Mouse (Mus musculus): ENCODE results near the gene Klhl6.
"Not testable (repeated sequence)": the region's sequence is repeated elsewhere in the genome, so short reads cannot be mapped to it uniquely, and the experiment has no call there.

GRCm38 (mm10) chr16:20000286-20000685 lies 17.4 kb upstream of the Klhl6 start:
- not testable (repeated sequence) for TF ChIP-seq USF1 (IDR thresholded peaks at IDR 0.05; ENCODE audit: low read depth, low read length); CHD2 (IDR thresholded peaks at IDR 0.05; ENCODE audit: low read length); MAFK (IDR thresholded peaks at IDR 0.05; ENCODE audit: insufficient replicate concordance, low read length); ZC3H11A (IDR thresholded peaks at IDR 0.05; ENCODE audit: low read depth, low read length); POLR2A (IDR thresholded peaks at IDR 0.05; ENCODE audit: low read depth, low read length); MYC (IDR thresholded peaks at IDR 0.05; ENCODE audit: low read depth, low read length); TCF12 (IDR thresholded peaks at IDR 0.05; ENCODE audit: low read depth, low read length); EP300 (IDR thresholded peaks at IDR 0.05; ENCODE audit: low read length); TBP (conservative IDR thresholded peaks at IDR 0.05; ENCODE audit: low read depth, low read length); CTCF (conservative IDR thresholded peaks at IDR 0.05 in 1 of 2, IDR thresholded peaks at IDR 0.05 in 1 of 2; ENCODE audit: low read depth in 2 of 2, low read length in 2 of 2)
